Mouse (Mus musculus): ENCODE measurements at regions not wholly inside any gene's neighbourhood (a gene's known extent, or its start where the extent isn't known, plus 50 kb on each side); places are given as distances from the start of the nearest gene placed in this dataset.
A peak's percentile ranks its signal among the peaks of the same experiment; 100 is the strongest.

DNA sequence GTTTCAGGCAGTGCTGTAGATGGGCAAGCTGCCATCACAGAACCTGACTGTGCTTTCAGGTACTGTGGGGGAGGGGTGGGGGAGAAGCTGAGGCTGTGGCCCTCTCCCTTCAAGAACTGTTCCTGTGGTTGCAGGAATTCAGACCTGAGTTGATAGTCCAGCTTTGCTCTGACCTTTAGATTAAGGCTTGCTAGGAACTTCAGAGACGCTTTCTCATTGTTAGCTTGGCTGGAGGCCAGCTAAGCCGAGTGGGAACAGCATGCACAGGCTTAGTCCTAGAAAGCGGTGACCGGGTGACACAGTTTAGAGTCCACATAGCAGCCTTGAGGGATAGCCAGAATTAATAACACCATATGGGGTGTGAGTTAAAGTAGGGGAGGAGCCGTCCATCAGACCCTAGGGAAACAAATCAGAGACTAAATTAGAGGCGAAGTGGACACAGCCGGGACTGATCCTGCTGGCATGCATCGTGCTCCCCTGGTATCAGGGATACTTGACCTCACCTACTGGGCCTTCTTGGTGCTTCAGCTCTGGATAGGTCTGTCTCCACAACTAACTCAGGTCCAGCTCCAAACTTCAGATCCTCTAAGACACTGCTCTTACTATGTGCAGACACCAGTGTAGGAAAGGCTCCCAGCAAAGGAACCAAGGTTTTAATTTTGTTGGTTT lies 175.7 kb upstream of the Lcorl start:
- 30% methylated on average over 8 of the region's 8 CpGs for WGBS
- Histone ChIP-seq H3K4me3 (ENCODE audit: insufficient read depth, low read depth, low read length) (no peak overlapping the region), H3K79me2 (ENCODE audit: control insufficient read depth, insufficient read depth, low read length) (no peaks in the 10 kb centered on the region), H3K27me3 (ENCODE audit: control insufficient read depth, insufficient read depth, low read length) (no peaks in the 10 kb centered on the region), H3K9ac (ENCODE audit: low read depth, low read length) (no peak overlapping the region), H3K36me3 (ENCODE audit: control insufficient read depth, insufficient read depth, low read length) (no peaks in the 10 kb centered on the region), H3K27ac (replicated peaks; ENCODE audit: insufficient read depth, low read depth, low read length) (no peak overlapping the region), H3K4me1 (ENCODE audit: control insufficient read depth, insufficient read depth, low read length) (peaks cover 2% of the 10 kb centered on the region; the same call in 1 of the 2 replicates)
- TF ChIP-seq POLR2A (IDR thresholded peaks at IDR 0.05; ENCODE audit: extremely low read depth, insufficient read depth, low read length): no peak
- no peak for TF ChIP-seq CTCF (IDR thresholded peaks at IDR 0.05; ENCODE audit: low read depth, low read length)
- DNase-seq (ENCODE audit: extremely low read depth, low read depth, low spot score): peak; percentile 76

DNA sequence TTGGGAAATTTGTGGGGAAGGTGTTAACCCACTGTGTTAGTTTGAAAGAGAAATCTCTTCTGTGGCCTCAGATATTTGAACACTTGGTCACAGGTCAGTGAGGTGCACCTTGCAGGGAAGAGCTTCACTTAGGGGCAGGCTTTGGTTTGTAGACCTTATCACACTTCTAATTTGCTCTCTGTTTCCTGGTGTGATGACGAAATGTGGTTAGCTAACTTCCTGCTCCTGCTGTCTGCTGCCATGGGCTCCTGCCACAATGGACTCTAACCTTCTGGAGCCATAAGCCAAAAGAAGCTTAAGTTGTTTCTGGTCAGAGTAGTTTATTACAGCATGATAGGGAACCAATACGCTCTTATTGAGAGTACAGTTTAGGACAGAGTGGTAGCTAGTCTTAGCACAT lies 174.8 kb upstream of the Lcorl start:
- 38% methylated on average over 2 of the region's 2 CpGs for WGBS
- Histone ChIP-seq H3K79me2 (ENCODE audit: control insufficient read depth, insufficient read depth, low read length) (no peaks in the 10 kb centered on the region), H3K27ac (replicated peaks; ENCODE audit: insufficient read depth, low read depth, low read length) (no peak overlapping the region), H3K27me3 (ENCODE audit: control insufficient read depth, insufficient read depth, low read length) (no peaks in the 10 kb centered on the region), H3K4me3 (ENCODE audit: insufficient read depth, low read depth, low read length) (no peak overlapping the region), H3K36me3 (ENCODE audit: control insufficient read depth, insufficient read depth, low read length) (no peaks in the 10 kb centered on the region), H3K9ac (ENCODE audit: low read depth, low read length) (no peak overlapping the region), H3K4me1 (ENCODE audit: control insufficient read depth, insufficient read depth, low read length) (peaks cover 2% of the 10 kb centered on the region; the same call in 1 of the 2 replicates)
- peak; percentile 68 for DNase-seq (ENCODE audit: extremely low read depth, low read depth, low spot score)
- TF ChIP-seq POLR2A (IDR thresholded peaks at IDR 0.05; ENCODE audit: extremely low read depth, insufficient read depth, low read length) (no peak), CTCF (IDR thresholded peaks at IDR 0.05; ENCODE audit: low read depth, low read length) (no peak)

DNA sequence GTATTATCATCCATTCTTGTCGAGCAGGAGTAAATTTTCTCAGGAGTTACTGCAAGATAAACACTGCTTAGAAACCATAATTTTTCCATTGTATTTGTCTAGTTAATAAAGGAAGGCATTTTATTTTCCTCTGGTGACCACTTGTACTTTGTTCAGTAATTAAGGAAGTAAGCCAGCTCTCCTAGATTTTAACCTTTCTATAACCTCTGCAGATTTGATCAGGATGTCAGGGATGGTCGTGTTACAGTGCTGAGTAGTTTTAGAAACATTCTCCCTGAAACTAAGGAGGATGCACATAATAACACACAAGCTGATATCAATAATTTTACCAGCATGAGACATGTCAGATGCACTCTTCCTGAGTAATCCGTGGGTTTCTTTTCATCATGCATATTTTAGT lies 166.7 kb upstream of the Lcorl start:
- no peaks in the 10 kb centered on the region for H3K79me2 ChIP-seq (ENCODE audit: control insufficient read depth, insufficient read depth, low read length)
- H3K27me3 ChIP-seq (ENCODE audit: control insufficient read depth, insufficient read depth, low read length): no peaks in the 10 kb centered on the region
- WGBS: 51% methylated on average over 3 of the region's 3 CpGs
- TF ChIP-seq POLR2A (IDR thresholded peaks at IDR 0.05; ENCODE audit: extremely low read depth, insufficient read depth, low read length) (no peak), CTCF (IDR thresholded peaks at IDR 0.05; ENCODE audit: low read depth, low read length) (no peak)
- no peak overlapping the region for H3K9ac ChIP-seq (ENCODE audit: low read depth, low read length)
- no peaks in the 10 kb centered on the region for H3K36me3 ChIP-seq (ENCODE audit: control insufficient read depth, insufficient read depth, low read length)
- no peak for DNase-seq (ENCODE audit: extremely low read depth, low read depth, low spot score)
- H3K4me3 ChIP-seq (ENCODE audit: insufficient read depth, low read depth, low read length): no peak overlapping the region
- no peaks in the 10 kb centered on the region for H3K4me1 ChIP-seq (ENCODE audit: control insufficient read depth, insufficient read depth, low read length)
- H3K27ac ChIP-seq (replicated peaks; ENCODE audit: insufficient read depth, low read depth, low read length): no peak overlapping the region

DNA sequence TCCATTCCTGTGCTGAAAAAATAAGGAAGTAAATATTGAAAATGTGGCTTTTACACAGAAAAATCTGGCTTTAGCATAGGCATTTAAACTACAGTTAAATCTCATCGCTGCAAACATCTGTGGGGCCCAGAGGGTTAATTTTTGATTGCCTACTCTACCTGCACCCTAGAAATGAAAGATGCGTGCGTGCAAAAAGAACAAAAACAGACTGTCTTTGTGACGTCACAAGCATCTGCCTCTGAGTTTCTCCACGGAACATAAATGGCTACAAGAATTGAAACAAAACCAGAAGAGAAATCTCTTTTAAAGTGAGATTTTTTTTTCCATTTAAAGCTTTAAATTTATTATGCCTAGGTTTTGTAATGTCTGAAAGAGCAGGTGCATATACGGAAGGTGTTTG lies 166.0 kb upstream of the Lcorl start:
- 81% methylated on average over 6 of the region's 6 CpGs for WGBS
- Histone ChIP-seq H3K79me2 (ENCODE audit: control insufficient read depth, insufficient read depth, low read length) (no peaks in the 10 kb centered on the region), H3K27ac (replicated peaks; ENCODE audit: insufficient read depth, low read depth, low read length) (no peak overlapping the region), H3K36me3 (ENCODE audit: control insufficient read depth, insufficient read depth, low read length) (no peaks in the 10 kb centered on the region), H3K9ac (ENCODE audit: low read depth, low read length) (no peak overlapping the region), H3K4me3 (ENCODE audit: insufficient read depth, low read depth, low read length) (no peak overlapping the region), H3K4me1 (ENCODE audit: control insufficient read depth, insufficient read depth, low read length) (no peaks in the 10 kb centered on the region), H3K27me3 (ENCODE audit: control insufficient read depth, insufficient read depth, low read length) (no peaks in the 10 kb centered on the region)
- TF ChIP-seq CTCF (IDR thresholded peaks at IDR 0.05; ENCODE audit: low read depth, low read length) (no peak), POLR2A (IDR thresholded peaks at IDR 0.05; ENCODE audit: extremely low read depth, insufficient read depth, low read length) (no peak)
- DNase-seq (ENCODE audit: extremely low read depth, low read depth, low spot score): no peak

DNA sequence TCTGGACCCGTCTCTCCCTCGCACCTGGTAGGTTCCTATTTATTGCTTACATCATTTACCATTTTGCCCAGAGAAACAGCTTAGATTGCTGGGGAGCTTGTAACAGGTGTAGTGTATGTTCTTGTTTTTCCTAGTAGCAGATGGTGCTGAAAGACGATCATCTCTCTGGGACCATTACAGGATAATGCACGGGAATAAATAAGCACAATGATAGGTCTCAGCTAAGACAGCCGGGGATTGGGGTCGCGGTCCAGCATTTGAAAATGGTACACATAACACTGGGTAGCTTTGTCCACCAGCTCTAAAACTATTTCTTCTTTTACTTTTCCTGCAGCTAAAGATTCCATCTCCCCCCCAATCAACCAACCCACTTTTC lies 164.6 kb upstream of the Lcorl start:
- Histone ChIP-seq H3K79me2 (ENCODE audit: control insufficient read depth, insufficient read depth, low read length) (no peaks in the 10 kb centered on the region), H3K36me3 (ENCODE audit: control insufficient read depth, insufficient read depth, low read length) (no peaks in the 10 kb centered on the region), H3K9ac (ENCODE audit: low read depth, low read length) (no peak overlapping the region), H3K27me3 (ENCODE audit: control insufficient read depth, insufficient read depth, low read length) (no peaks in the 10 kb centered on the region), H3K27ac (replicated peaks; ENCODE audit: insufficient read depth, low read depth, low read length) (no peak overlapping the region), H3K4me3 (ENCODE audit: insufficient read depth, low read depth, low read length) (no peak overlapping the region), H3K4me1 (ENCODE audit: control insufficient read depth, insufficient read depth, low read length) (no peaks in the 10 kb centered on the region)
- WGBS: 90% methylated on average over 7 of the region's 7 CpGs
- TF ChIP-seq CTCF (IDR thresholded peaks at IDR 0.05; ENCODE audit: low read depth, low read length) (no peak), POLR2A (IDR thresholded peaks at IDR 0.05; ENCODE audit: extremely low read depth, insufficient read depth, low read length) (no peak)
- no peak for DNase-seq (ENCODE audit: extremely low read depth, low read depth, low spot score)

DNA sequence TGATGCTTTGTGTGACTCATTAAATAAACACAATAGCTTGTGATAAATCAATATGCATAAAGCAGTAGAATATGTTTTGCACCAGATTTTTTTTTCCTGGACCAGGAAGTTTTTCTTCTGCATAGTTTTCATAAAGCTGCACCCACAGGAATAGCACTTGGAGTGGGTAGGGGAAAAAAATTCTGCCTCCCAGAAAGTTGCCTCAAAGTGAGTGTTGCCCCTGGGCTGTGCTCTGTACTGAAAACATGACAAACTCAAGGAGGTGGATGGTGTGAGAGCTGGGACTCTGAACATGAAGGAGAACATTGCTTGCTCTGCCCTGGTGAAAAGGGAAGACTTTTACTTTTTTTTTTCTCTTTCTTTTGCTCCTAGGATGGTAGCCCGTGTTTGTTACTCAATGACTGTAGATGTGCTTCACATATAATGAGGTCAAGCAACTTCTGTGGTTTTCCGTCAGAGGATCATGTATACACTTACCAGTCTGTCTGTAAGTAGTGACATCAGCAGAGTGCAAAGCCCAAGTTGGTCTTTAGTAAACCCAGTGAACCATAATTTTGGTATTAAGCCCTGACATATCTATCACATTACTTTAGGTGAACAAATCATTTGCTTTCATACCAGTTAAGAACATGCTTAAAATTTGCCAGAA lies 164.1 kb upstream of the Lcorl start:
- H3K4me3 ChIP-seq (ENCODE audit: insufficient read depth, low read depth, low read length): no peak overlapping the region
- DNase-seq (ENCODE audit: extremely low read depth, low read depth, low spot score): no peak
- H3K9ac ChIP-seq (ENCODE audit: low read depth, low read length): no peak overlapping the region
- no peaks in the 10 kb centered on the region for H3K79me2 ChIP-seq (ENCODE audit: control insufficient read depth, insufficient read depth, low read length)
- no peaks in the 10 kb centered on the region for H3K36me3 ChIP-seq (ENCODE audit: control insufficient read depth, insufficient read depth, low read length)
- H3K27ac ChIP-seq (replicated peaks; ENCODE audit: insufficient read depth, low read depth, low read length): no peak overlapping the region
- H3K4me1 ChIP-seq (ENCODE audit: control insufficient read depth, insufficient read depth, low read length): no peaks in the 10 kb centered on the region
- WGBS: 76% methylated on average over 2 of the region's 2 CpGs
- H3K27me3 ChIP-seq (ENCODE audit: control insufficient read depth, insufficient read depth, low read length): no peaks in the 10 kb centered on the region
- no peak for TF ChIP-seq CTCF (IDR thresholded peaks at IDR 0.05; ENCODE audit: low read depth, low read length)
- TF ChIP-seq POLR2A (IDR thresholded peaks at IDR 0.05; ENCODE audit: extremely low read depth, insufficient read depth, low read length): no peak
